Mouse (Mus musculus) lung, postnatal 4 days (tissue): ENCODE measurements around the gene Ifnz.
"Not testable (repeated sequence)": the region's sequence is repeated elsewhere in the genome, so short reads cannot be mapped to it uniquely, and the experiment has no call there.

Experiments used
- DNase-seq, 2 experiments: peaks; one replicate each; pipeline ENCODE4 v3.0.0; 2021

Gene Ifnz

DNA sequence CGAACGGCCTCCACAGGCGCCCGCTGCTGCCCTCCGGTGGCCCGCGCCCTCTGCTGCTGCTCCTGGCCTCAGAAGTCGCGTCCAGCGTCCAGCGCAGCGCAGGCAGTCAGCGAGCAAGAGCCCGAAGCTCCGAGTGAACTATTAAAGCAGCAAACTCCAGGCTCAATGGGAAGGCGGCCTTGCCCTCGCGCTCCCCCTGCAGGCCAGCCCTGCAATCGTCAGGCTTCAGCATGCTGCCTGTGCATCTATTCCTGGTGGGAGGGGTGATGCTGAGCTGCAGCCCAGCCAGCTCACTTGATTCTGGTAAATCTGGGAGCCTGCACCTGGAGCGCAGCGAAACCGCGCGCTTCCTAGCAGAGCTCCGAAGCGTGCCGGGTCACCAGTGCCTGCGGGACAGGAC lies 6.5 kb downstream of the Ifnz start, which contains the start of gene Gm13277:
Gene Gm13277 (plus strand): TSS at position 231 of the 400 bp plus-strand sequence.
- peak; percentile 82 to 88 for DNase-seq

DNA sequence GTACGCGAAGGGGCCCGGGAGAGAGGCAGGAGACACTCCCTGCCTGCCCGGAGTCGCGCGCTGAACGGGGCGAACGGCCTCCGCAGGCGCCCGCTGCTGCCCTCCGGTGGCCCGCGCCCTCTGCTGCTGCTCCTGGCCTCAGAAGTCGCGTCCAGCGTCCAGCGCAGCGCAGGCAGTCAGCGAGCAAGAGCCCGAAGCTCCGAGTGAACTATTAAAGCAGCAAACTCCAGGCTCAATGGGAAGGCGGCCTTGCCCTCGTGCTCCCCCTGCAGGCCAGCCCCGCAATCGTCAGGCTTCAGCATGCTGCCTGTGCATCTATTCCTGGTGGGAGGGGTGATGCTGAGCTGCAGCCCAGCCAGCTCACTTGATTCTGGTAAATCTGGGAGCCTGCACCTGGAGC lies 9.3 kb downstream of the Ifnz start, which contains the start of gene Gm13278:
Gene Gm13278 (plus strand): TSS at position 301 of the 400 bp plus-strand sequence.
- not testable (repeated sequence) for DNase-seq

DNA sequence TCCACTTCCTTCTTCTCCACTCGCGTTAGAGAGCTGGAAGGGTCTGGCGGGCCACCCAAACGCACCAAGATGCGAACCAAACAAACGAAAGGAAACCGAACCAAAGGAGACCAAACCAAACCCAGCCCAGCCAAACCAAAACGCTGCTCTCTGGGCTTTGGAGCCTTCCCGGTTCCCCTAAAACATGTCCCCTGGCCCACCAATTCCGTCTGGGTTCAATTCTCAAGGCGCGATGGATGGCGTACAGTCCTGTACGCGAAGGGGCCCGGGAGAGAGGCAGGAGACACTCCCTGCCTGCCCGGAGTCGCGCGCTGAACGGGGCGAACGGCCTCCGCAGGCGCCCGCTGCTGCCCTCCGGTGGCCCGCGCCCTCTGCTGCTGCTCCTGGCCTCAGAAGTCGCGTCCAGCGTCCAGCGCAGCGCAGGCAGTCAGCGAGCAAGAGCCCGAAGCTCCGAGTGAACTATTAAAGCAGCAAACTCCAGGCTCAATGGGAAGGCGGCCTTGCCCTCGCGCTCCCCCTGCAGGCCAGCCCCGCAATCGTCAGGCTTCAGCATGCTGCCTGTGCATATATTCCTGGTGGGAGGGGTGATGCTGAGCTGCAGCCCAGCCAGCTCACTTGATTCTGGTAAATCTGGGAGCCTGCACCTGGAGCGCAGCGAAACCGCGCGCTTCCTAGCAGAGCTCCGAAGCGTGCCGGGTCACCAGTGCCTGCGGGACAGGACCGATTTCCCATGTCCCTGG lies 12.2 kb downstream of the Ifnz start, which contains the start of gene Gm13275:
Gene Gm13275 (plus strand): TSS at position 552 of the 740 bp plus-strand sequence.
- DNase-seq: peak; percentile 77 to 81

DNA sequence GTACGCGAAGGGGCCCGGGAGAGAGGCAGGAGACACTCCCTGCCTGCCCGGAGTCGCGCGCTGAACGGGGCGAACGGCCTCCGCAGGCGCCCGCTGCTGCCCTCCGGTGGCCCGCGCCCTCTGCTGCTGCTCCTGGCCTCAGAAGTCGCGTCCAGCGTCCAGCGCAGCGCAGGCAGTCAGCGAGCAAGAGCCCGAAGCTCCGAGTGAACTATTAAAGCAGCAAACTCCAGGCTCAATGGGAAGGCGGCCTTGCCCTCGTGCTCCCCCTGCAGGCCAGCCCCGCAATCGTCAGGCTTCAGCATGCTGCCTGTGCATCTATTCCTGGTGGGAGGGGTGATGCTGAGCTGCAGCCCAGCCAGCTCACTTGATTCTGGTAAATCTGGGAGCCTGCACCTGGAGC lies 15.2 kb downstream of the Ifnz start, which contains the start of gene Gm13279:
Gene Gm13279 (plus strand): TSS at position 301 of the 400 bp plus-strand sequence.
- not testable (repeated sequence) for DNase-seq

- DNase-seq: not testable (repeated sequence)
Measured at GRCm38 (mm10) chr4:88799365-88799764, 17.4 kb downstream of the Ifnz start, which contains the start of gene Gm13285. Gene Gm13285, plus strand, starts transcription at chr4:88799665.

DNA sequence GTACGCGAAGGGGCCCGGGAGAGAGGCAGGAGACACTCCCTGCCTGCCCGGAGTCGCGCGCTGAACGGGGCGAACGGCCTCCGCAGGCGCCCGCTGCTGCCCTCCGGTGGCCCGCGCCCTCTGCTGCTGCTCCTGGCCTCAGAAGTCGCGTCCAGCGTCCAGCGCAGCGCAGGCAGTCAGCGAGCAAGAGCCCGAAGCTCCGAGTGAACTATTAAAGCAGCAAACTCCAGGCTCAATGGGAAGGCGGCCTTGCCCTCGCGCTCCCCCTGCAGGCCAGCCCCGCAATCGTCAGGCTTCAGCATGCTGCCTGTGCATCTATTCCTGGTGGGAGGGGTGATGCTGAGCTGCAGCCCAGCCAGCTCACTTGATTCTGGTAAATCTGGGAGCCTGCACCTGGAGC lies 21.0 kb downstream of the Ifnz start, which contains the start of gene Gm13287:
Gene Gm13287 (plus strand): TSS at position 301 of the 400 bp plus-strand sequence.
- not testable (repeated sequence) for DNase-seq

DNA sequence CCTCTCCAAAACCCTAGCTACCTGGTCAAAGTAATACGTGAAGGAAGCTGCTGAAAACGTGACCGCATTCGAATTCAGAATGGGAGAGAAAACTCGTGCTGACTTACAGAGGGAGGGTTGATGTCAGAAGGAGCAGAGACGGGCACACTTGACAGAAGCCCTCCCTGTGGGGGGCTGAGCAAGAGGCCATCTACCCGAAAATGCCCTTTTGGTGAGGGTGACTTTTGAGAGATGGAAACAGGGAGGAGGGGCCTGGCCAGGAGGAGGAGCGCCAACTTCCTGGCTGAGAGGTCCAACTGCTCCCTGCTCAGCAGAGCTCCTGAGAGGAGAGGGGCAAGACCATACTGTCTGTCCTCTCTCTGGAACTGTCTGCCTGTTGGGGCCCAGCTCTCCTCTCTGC lies 23.3 kb downstream of the Ifnz start, which contains the start of gene Gm13288:
Gene Gm13288 (plus strand): TSS at position 301 of the 400 bp plus-strand sequence.
- DNase-seq: not testable (repeated sequence)

GRCm38 (mm10) chr4:88805761-88806160 lies 23.8 kb downstream of the Ifnz start:
- DNase-seq: peak; percentile 55 to 78

DNA sequence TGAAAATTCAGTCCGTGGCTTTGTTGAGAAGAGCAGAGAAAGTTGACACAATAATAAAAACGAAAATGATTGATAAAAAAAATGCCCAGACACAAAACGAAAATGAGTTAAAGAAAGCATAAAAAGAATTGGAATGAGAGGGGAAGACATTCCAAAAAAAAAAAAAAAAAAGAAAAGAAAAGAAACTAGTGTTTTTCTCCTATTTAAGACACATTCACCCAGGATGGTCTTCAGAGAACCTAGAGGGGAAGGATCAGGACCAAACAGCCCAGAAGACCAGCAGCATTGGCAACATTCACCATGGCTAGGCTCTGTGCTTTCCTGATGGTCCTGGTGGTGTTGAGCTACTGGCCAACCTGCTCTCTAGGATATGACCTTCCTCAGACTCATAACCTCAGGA lies 34.0 kb downstream of the Ifnz start, which contains the start of gene Ifna7:
Gene Ifna7 (plus strand): TSS at position 301 of the 400 bp plus-strand sequence.
- no peak for DNase-seq

DNA sequence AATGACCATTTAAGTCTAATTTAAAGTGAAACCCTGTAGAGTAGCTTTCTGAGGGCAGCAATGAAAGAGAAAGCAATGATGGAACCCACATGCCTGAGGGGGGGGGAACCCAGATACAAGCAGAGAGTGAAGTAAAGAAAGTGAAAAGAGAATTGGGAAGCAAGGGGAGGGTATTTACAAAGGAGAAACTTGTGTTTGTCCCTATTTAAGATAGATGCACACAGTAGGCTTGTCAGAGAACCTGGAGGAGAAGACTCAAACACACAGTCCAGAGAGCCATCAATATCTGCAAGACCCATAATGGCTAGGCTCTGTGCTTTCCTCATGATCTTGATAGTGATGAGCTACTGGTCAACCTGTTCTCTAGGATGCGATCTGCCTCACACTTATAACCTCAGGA lies 37.7 kb downstream of the Ifnz start, which contains the start of gene Ifna11:
Gene Ifna11 (plus strand): TSS at position 301 of the 400 bp plus-strand sequence.
- no peak for DNase-seq

DNA sequence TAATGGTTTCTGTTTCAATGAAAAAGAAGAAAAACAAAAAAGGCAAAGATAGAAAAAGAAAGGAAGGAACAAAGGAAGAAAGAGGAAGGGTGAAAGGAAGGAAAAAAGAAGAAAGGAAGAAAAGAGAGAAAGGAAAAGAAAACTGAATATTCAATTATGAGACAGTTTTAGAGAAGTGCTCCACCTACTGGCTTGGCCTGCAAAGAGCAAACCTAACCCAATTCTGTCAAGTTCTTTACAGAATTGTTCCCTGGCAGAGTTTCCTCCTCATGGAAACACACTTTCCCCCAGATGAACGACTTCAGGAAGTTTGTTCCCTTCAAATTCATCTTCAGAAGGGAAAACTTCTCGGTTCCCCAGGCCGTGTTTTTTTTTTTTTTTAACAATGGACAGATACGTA lies 41.1 kb downstream of the Ifnz start:
- DNase-seq: no peak

DNA sequence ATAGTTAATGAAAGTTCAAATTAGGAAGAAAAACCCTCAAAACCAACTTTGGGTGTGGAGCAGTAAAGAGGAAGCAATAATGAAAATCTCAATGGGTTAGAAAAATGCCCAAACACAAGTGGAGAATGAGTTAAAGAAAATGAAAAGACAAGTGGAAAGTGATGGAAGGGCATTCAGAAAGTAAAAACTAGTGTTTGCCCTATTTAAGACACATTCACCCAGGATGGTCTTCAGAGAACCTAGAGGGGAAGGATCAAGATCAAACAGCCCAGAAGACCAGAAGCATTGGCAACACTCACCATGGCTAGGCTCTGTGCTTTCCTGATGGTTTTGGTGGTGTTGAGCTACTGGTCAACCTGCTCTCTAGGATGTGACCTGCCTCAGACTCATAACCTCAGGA lies 45.2 kb downstream of the Ifnz start, which contains the start of gene Ifna6:
Gene Ifna6 (plus strand): TSS at position 301 of the 400 bp plus-strand sequence.
- not testable (repeated sequence) for DNase-seq

DNA sequence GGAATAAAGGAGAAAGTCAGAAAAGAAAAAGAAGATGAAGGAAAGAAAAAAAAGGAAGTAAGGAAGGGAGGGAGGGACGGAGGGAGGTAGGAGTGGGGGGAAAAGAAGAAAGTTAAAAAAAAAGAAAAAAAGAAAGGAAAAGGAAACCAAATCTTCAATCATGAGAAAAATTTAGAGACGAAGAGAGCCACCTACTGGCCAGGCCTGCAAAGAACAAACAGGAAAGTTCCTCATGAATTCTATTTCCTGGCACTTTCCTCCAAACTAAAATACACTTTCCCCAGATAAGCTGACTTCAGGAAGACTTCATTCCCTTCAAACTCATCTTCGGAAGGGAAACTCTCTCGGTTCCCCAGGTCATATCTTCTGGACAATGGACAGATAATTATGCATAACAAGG lies 48.6 kb downstream of the Ifnz start:
- peak in 1 of 2 experiments; percentile 14 for DNase-seq
